Mouse (Mus musculus) bone marrow, adult 2 months (tissue): ENCODE results near the gene Eif6.

Experiments
- CTCF ChIP-seq: fragments of 200-500 bp; IDR thresholded peaks from 2 replicates; pipeline ENCODE4 v1.5.1; 2011; ENCODE audit warnings: low read length, control low read depth; ENCODE audit not compliant: control insufficient read depth, insufficient read depth
- POLR2A ChIP-seq: fragments of 200-500 bp; IDR thresholded peaks from 2 replicates; pipeline ENCODE4 v1.6.1; 2011; ENCODE audit warnings: low read depth, mild to moderate bottlenecking, control low read depth, low read length, borderline replicate concordance; ENCODE audit not compliant: control insufficient read depth

GRCm38 (mm10) chr2:155774261-155774926, 52.3 kb downstream of the Eif6 start:
- no peak for TF ChIP-seq CTCF
- TF ChIP-seq POLR2A: no peak
